ENCODE assay signal across 27 mouse cellular contexts in the genomic region with DNA sequence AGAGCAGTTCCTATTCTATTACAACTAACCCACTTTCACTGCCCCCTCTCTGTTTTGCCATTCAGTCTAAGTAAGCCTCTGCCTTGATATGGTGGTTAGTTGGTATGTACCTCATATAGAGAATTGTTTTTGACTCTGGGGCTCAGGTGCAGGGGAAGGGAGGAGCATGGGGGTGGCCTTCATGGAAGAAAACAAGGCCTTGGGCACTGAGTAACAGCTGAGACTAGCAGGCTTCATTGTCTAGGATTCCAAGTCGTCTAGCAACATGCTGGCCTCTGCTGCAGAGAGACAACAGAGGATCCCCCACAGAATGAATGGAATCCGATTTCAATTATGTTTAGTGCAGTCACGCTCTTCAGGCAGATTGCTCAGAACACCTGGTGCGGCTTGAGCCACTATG.
DNase-seq lines count a peak whose midpoint lies in the region; ATAC-seq lines count a peak whose summit lies in the region.
"Had no signal": no experiment of that assay in that cellular context is flagged by ENCODE, and none has a peak within 500 bp of the region (broad histone marks: within the 10 kb centered on the region; RNA-seq: fewer than 3 reads in every experiment).

No protein-coding gene starts in this region.

- H3K4me3 ChIP-seq in hindbrain, embryonic 10.5 days = no peak overlapping the region
- no peak overlapping the region for H3K4me3 ChIP-seq in hindbrain, embryonic 13.5 days
- no peak overlapping the region for H3K4me3 ChIP-seq in neural tube, embryonic 12.5 days
- no peak overlapping the region for H3K4me3 ChIP-seq in neural tube, embryonic 15.5 days (replicated peaks)
- no peak overlapping the region for H3K4me3 ChIP-seq in hindbrain, embryonic 11.5 days (ENCODE audit: low read depth, low read length)
- H3K4me3 ChIP-seq: erythroblast, embryonic 14.5 days; heart, embryonic 10.5 days; heart, embryonic 15.5 days; myocyte had no signal

- ATAC-seq in hindbrain, embryonic 13.5 days (ENCODE audit: low FRiP score) = no peak
- peak; percentile 48; the same call in 1 of the 2 replicates for ATAC-seq in neural tube, embryonic 12.5 days (ENCODE audit: low FRiP score, low read depth)
- no peak for ATAC-seq in neural tube, embryonic 15.5 days (ENCODE audit: low FRiP score)
- ATAC-seq in hindbrain, embryonic 11.5 days (ENCODE audit: low FRiP score) = peak; percentile 77
- ATAC-seq: intestine, embryonic 16.5 days had no signal

- 48% methylated on average over 4 of the region's 4 CpGs for WGBS in hindbrain, embryonic 10.5 days
- 38% methylated on average over 4 of the region's 4 CpGs for WGBS in hindbrain, embryonic 13.5 days
- 46% methylated on average over 4 of the region's 4 CpGs for WGBS in neural tube, embryonic 12.5 days
- WGBS in neural tube, embryonic 15.5 days = 40% methylated on average over 4 of the region's 4 CpGs
- WGBS in hindbrain, embryonic 11.5 days = 33% methylated on average over 4 of the region's 4 CpGs

- DNase-seq in hindbrain, embryonic 10.5 days (ENCODE audit: low spot score) = peak; percentile 3
- DNase-seq in hindbrain, embryonic 11.5 days (ENCODE audit: low spot score) = peak; percentile 1
- DNase-seq in mesoderm, embryonic 11.5 days (ENCODE audit: low read depth, low spot score) = peak; percentile 12
- no peak for DNase-seq in layer of hippocampus, postnatal 10 days (ENCODE audit: low spot score in 2 of 2)
- DNase-seq in heart, adult 9 months (ENCODE audit: low spot score in 2 of 2) = no peak
- DNase-seq: adrenal gland, adult 8-10 months; cerebellum, adult 8-10 months; cerebellum, postnatal 25 days; gastrocnemius, postnatal 10 days; kidney, adult 8-10 months; kidney, postnatal 4 days; liver; lung, adult 2 months; lung, postnatal 10 days; right cerebral cortex, postnatal 14 days; thymus, postnatal 4 days had no signal

- no peaks in the 10 kb centered on the region for H3K4me1 ChIP-seq in hindbrain, embryonic 10.5 days (replicated peaks)
- H3K4me1 ChIP-seq in hindbrain, embryonic 13.5 days (replicated peaks) = no peaks in the 10 kb centered on the region
- no peaks in the 10 kb centered on the region for H3K4me1 ChIP-seq in neural tube, embryonic 12.5 days
- no peaks in the 10 kb centered on the region for H3K4me1 ChIP-seq in neural tube, embryonic 15.5 days
- no peaks in the 10 kb centered on the region for H3K4me1 ChIP-seq in hindbrain, embryonic 11.5 days (replicated peaks; ENCODE audit: control insufficient read depth, insufficient read depth, low read length)
- H3K4me1 ChIP-seq: heart, embryonic 10.5 days; heart, embryonic 15.5 days had no signal

- no peaks in the 10 kb centered on the region for H3K9me3 ChIP-seq in hindbrain, embryonic 10.5 days
- H3K9me3 ChIP-seq in hindbrain, embryonic 13.5 days = no peaks in the 10 kb centered on the region
- H3K9me3 ChIP-seq in neural tube, embryonic 12.5 days = no peaks in the 10 kb centered on the region
- no peaks in the 10 kb centered on the region for H3K9me3 ChIP-seq in neural tube, embryonic 15.5 days (replicated peaks)
- no peaks in the 10 kb centered on the region for H3K9me3 ChIP-seq in hindbrain, embryonic 11.5 days (ENCODE audit: control insufficient read depth, low read length)
- H3K9me3 ChIP-seq: heart, embryonic 10.5 days; heart, embryonic 15.5 days had no signal

- no peak overlapping the region for H3K27ac ChIP-seq in hindbrain, embryonic 10.5 days
- H3K27ac ChIP-seq in hindbrain, embryonic 13.5 days = no peak overlapping the region
- H3K27ac ChIP-seq in neural tube, embryonic 12.5 days = no peak overlapping the region
- no peak overlapping the region for H3K27ac ChIP-seq in neural tube, embryonic 15.5 days (replicated peaks)
- H3K27ac ChIP-seq in hindbrain, embryonic 11.5 days (ENCODE audit: low read depth, low read length) = no peak overlapping the region
- H3K27ac ChIP-seq: heart, embryonic 10.5 days; heart, embryonic 15.5 days; kidney, postnatal 0 days; liver, embryonic 14.5 days; macrophage had no signal

- no peaks in the 10 kb centered on the region for H3K36me3 ChIP-seq in hindbrain, embryonic 10.5 days
- H3K36me3 ChIP-seq in hindbrain, embryonic 13.5 days = no peaks in the 10 kb centered on the region
- H3K36me3 ChIP-seq in neural tube, embryonic 12.5 days = no peaks in the 10 kb centered on the region
- no peaks in the 10 kb centered on the region for H3K36me3 ChIP-seq in neural tube, embryonic 15.5 days
- no peaks in the 10 kb centered on the region for H3K36me3 ChIP-seq in hindbrain, embryonic 11.5 days (ENCODE audit: control insufficient read depth, insufficient read depth, low read length)
- H3K36me3 ChIP-seq: heart, embryonic 10.5 days; heart, embryonic 15.5 days had no signal

- H3K9ac ChIP-seq in hindbrain, embryonic 13.5 days = no peak overlapping the region
- no peak overlapping the region for H3K9ac ChIP-seq in neural tube, embryonic 12.5 days
- H3K9ac ChIP-seq in neural tube, embryonic 15.5 days (replicated peaks) = no peak overlapping the region
- no peak overlapping the region for H3K9ac ChIP-seq in hindbrain, embryonic 11.5 days (ENCODE audit: low read depth, low read length)
- H3K9ac ChIP-seq: heart, embryonic 15.5 days; liver, embryonic 14.5 days had no signal

- H3K4me2 ChIP-seq in hindbrain, embryonic 13.5 days = no peak overlapping the region
- no peak overlapping the region for H3K4me2 ChIP-seq in neural tube, embryonic 12.5 days (replicated peaks)
- no peak overlapping the region for H3K4me2 ChIP-seq in neural tube, embryonic 15.5 days
- H3K4me2 ChIP-seq in hindbrain, embryonic 11.5 days (replicated peaks; ENCODE audit: low read depth, low read length) = no peak overlapping the region
- H3K4me2 ChIP-seq: heart, embryonic 15.5 days had no signal

- H3K27me3 ChIP-seq in hindbrain, embryonic 10.5 days (ENCODE audit: insufficient read depth, poor library complexity, severe bottlenecking) = 0 out of 2 replicates have a peak, but pooled peaks cover 3% of the 10 kb centered on the region
- no peaks in the 10 kb centered on the region for H3K27me3 ChIP-seq in hindbrain, embryonic 13.5 days
- no peaks in the 10 kb centered on the region for H3K27me3 ChIP-seq in neural tube, embryonic 12.5 days (replicated peaks)
- no peaks in the 10 kb centered on the region for H3K27me3 ChIP-seq in neural tube, embryonic 15.5 days (replicated peaks)
- no peaks in the 10 kb centered on the region for H3K27me3 ChIP-seq in hindbrain, embryonic 11.5 days (ENCODE audit: control insufficient read depth, insufficient read depth, low read length)
- H3K27me3 ChIP-seq: heart, embryonic 15.5 days had no signal

Comparison
In these comparisons a context has a peak if more than half of its experiments do, and no peak if none do; other contexts are left out.
1. ATAC-seq: peak in neural tube, embryonic 12.5 days (single experiment) and hindbrain, embryonic 11.5 days (single experiment); none in hindbrain, embryonic 13.5 days (single experiment) and neural tube, embryonic 15.5 days (single experiment).
2. DNase-seq: peak in hindbrain, embryonic 10.5 days (single experiment), hindbrain, embryonic 11.5 days (single experiment) and mesoderm, embryonic 11.5 days (single experiment); none in layer of hippocampus, postnatal 10 days (0 of 2) and heart, adult 9 months (0 of 2).